Mouse (Mus musculus): ENCODE data around the gene Wdr11. TPM values are rescaled to one million over a fixed set of nuclear protein-coding genes. Genes with fewer than 3 reads are reported as not detected.
A peak's percentile ranks its signal among the peaks of the same experiment; 100 is the strongest.

Wdr11 gene
- polyA plus RNA-seq, 1 experiment, result 29.5 TPM

- no peaks in the 10 kb centered on the region for H3K4me1 ChIP-seq (ENCODE audit: control insufficient read depth, insufficient read depth, low read length)
- TF ChIP-seq CTCF (IDR thresholded peaks at IDR 0.05; ENCODE audit: control insufficient read depth, insufficient read depth, insufficient replicate concordance, low read depth, low read length), result no peak
- no peak for TF ChIP-seq POLR2A (IDR thresholded peaks at IDR 0.05; ENCODE audit: control insufficient read depth, low read depth, low read length)
- no peak overlapping the region for H3K4me3 ChIP-seq (ENCODE audit: control insufficient read depth, low read depth, low read length)
- no peak overlapping the region for H3K27ac ChIP-seq (ENCODE audit: control insufficient read depth, insufficient read depth, low read depth, low read length)
- no peaks in the 10 kb centered on the region for H3K36me3 ChIP-seq (ENCODE audit: control insufficient read depth, insufficient read depth, low read length)
- no peaks in the 10 kb centered on the region for H3K27me3 ChIP-seq (ENCODE audit: control insufficient read depth, insufficient read depth, low read length)
These were observed 47.3 kb downstream of the Wdr11 start for GRCm38 (mm10) chr7:129639006-129639405.

DNA sequence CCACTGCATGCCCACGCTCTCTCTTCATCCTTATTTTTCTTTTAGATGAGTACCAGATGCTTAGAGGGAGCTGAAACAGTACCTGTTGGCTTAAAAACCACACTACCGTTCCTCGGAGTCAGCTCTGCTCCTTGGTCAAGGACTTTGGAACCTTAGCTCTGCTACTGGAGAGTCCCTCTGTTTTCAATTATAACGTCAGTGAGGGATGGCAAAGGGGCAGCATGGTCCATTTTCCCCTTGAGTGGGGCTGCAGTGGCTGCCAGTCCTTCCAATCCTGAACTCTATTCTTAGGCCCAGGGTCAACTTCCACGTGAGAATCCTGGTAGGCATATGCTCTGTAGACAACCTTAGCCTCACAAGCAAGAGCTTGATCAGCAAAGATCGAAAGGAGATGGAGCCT, 48.2 kb downstream of the Wdr11 start:
- no peaks in the 10 kb centered on the region for H3K4me1 ChIP-seq (ENCODE audit: control insufficient read depth, insufficient read depth, low read length)
- no peak overlapping the region for H3K4me3 ChIP-seq (ENCODE audit: control insufficient read depth, low read depth, low read length)
- H3K27me3 ChIP-seq (ENCODE audit: control insufficient read depth, insufficient read depth, low read length), result no peaks in the 10 kb centered on the region
- no peak overlapping the region for H3K27ac ChIP-seq (ENCODE audit: control insufficient read depth, insufficient read depth, low read depth, low read length)
- no peaks in the 10 kb centered on the region for H3K36me3 ChIP-seq (ENCODE audit: control insufficient read depth, insufficient read depth, low read length)
- TF ChIP-seq POLR2A (IDR thresholded peaks at IDR 0.05; ENCODE audit: control insufficient read depth, low read depth, low read length), result no peak
- no peak for TF ChIP-seq CTCF (IDR thresholded peaks at IDR 0.05; ENCODE audit: control insufficient read depth, insufficient read depth, insufficient replicate concordance, low read depth, low read length)

DNA sequence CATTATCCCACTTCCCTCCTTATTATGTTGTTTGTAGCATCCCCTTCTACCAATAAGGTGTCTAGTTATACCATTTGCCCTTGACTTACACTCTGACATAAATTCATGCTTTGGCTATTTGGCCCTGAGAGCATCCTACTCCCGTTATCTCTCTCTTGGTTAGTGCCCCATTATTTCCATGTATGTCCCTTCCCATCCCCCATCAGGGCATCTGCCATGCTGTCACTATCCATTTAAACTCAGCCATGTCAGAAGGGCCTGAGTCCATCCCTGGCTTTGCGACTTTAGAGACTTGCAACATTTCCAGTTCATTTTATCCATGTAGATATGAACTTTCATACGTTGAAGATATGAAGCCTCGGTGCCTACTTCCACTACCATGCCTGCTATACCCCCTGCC, 51.6 kb downstream of the Wdr11 start:
- H3K27ac ChIP-seq (ENCODE audit: control insufficient read depth, insufficient read depth, low read depth, low read length), result no peak overlapping the region
- no peaks in the 10 kb centered on the region for H3K4me1 ChIP-seq (ENCODE audit: control insufficient read depth, insufficient read depth, low read length)
- no peak for TF ChIP-seq CTCF (IDR thresholded peaks at IDR 0.05; ENCODE audit: control insufficient read depth, insufficient read depth, insufficient replicate concordance, low read depth, low read length)
- no peak for TF ChIP-seq POLR2A (IDR thresholded peaks at IDR 0.05; ENCODE audit: control insufficient read depth, low read depth, low read length)
- H3K36me3 ChIP-seq (ENCODE audit: control insufficient read depth, insufficient read depth, low read length), result no peaks in the 10 kb centered on the region
- no peak overlapping the region for H3K4me3 ChIP-seq (ENCODE audit: control insufficient read depth, low read depth, low read length)
- no peaks in the 10 kb centered on the region for H3K27me3 ChIP-seq (ENCODE audit: control insufficient read depth, insufficient read depth, low read length)

GRCm38 (mm10) chr7:129647798-129648197, 56.1 kb downstream of the Wdr11 start:
- H3K4me3 ChIP-seq (ENCODE audit: control insufficient read depth, low read depth, low read length), result no peak overlapping the region
- no peak overlapping the region for H3K27ac ChIP-seq (ENCODE audit: control insufficient read depth, insufficient read depth, low read depth, low read length)
- no peaks in the 10 kb centered on the region; the same call in 1 of the 2 replicates for H3K4me1 ChIP-seq (ENCODE audit: control insufficient read depth, insufficient read depth, low read length)
- no peaks in the 10 kb centered on the region for H3K27me3 ChIP-seq (ENCODE audit: control insufficient read depth, insufficient read depth, low read length)
- no peaks in the 10 kb centered on the region for H3K36me3 ChIP-seq (ENCODE audit: control insufficient read depth, insufficient read depth, low read length)
- TF ChIP-seq POLR2A (IDR thresholded peaks at IDR 0.05; ENCODE audit: control insufficient read depth, low read depth, low read length) (no peak), CTCF (IDR thresholded peaks at IDR 0.05; ENCODE audit: control insufficient read depth, insufficient read depth, insufficient replicate concordance, low read depth, low read length) (no peak)

DNA sequence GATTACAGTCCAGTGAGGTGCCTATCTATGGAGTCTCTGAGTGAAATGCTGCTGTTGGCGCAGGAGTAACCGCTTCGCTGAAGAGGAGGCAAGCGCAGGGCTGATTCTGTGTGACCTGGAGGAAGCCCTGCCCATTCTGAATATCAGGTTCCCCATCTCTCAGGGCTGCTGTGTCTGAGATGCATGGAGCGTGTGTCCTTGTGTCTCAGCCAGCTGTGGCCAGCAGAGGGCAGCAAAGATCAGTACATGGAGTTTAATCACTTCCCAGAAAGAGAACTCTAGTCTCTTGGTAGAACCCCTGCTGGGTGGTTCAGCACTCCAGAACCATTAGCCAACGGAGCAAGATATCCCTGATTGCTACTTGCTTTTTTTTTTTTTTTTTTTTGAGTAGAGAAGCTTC, 57.3 kb downstream of the Wdr11 start:
- Histone ChIP-seq H3K27me3 (ENCODE audit: control insufficient read depth, insufficient read depth, low read length) (no peaks in the 10 kb centered on the region), H3K27ac (ENCODE audit: control insufficient read depth, insufficient read depth, low read depth, low read length) (no peak overlapping the region), H3K4me3 (ENCODE audit: control insufficient read depth, low read depth, low read length) (no peak overlapping the region), H3K36me3 (ENCODE audit: control insufficient read depth, insufficient read depth, low read length) (no peaks in the 10 kb centered on the region), H3K4me1 (ENCODE audit: control insufficient read depth, insufficient read depth, low read length) (no peaks in the 10 kb centered on the region; the same call in 1 of the 2 replicates)
- no peak for TF ChIP-seq POLR2A (IDR thresholded peaks at IDR 0.05; ENCODE audit: control insufficient read depth, low read depth, low read length)
- TF ChIP-seq CTCF (IDR thresholded peaks at IDR 0.05; ENCODE audit: control insufficient read depth, insufficient read depth, insufficient replicate concordance, low read depth, low read length), result peak; percentile 84; the same call in 1 of the 2 replicates

DNA sequence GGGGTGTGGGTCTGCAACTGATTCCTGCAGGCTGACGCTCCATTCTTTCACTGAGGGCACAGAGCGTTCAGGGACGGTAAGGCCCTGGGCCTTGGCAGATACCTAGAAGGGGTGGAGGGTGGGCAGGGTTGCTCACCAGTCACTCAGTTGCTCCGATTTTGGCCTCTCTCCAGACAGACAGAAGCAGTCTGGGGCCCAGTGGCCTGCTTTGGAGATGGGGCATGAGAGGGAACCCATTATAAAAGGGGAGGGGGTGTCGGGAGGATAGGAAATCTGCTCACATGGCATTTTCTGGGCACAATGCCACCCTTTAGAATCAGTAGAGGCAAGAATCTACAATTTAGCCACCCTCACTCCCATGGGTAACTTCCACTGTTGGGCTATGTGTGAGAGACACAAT, 59.1 kb downstream of the Wdr11 start:
- no peaks in the 10 kb centered on the region for H3K27me3 ChIP-seq (ENCODE audit: control insufficient read depth, insufficient read depth, low read length)
- H3K27ac ChIP-seq (ENCODE audit: control insufficient read depth, insufficient read depth, low read depth, low read length), result no peak overlapping the region

DNA sequence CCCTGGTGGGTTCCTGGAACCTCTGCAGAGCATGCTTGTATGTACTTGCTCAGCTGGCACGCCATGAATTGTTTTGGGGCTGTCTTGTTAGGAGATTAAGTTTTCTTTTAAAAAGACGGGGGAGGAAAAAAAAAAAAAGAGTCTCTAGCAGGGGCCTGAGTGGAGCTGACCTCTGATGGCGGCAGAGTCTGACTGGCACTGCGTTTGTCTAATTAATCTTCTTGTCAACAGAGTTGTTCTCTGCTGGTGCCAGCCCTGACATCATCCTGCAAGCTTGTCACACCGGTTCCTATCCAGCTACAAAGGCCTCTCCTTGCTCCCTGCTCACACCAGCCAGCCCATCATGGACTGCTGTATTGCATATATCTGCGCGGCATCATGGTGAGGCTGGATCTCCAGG, 60.1 kb downstream of the Wdr11 start:
- H3K27ac ChIP-seq (ENCODE audit: control insufficient read depth, insufficient read depth, low read depth, low read length), result no peak overlapping the region
- TF ChIP-seq POLR2A (IDR thresholded peaks at IDR 0.05; ENCODE audit: control insufficient read depth, low read depth, low read length) (no peak), CTCF (IDR thresholded peaks at IDR 0.05; ENCODE audit: control insufficient read depth, insufficient read depth, insufficient replicate concordance, low read depth, low read length) (no peak)
- H3K4me3 ChIP-seq (ENCODE audit: control insufficient read depth, low read depth, low read length), result no peak overlapping the region
- H3K4me1 ChIP-seq (ENCODE audit: control insufficient read depth, insufficient read depth, low read length), result no peaks in the 10 kb centered on the region; the same call in 1 of the 2 replicates
- H3K27me3 ChIP-seq (ENCODE audit: control insufficient read depth, insufficient read depth, low read length), result no peaks in the 10 kb centered on the region
- H3K36me3 ChIP-seq (ENCODE audit: control insufficient read depth, insufficient read depth, low read length), result no peaks in the 10 kb centered on the region

More for the DNA sequence above, 59.1 kb downstream of the Wdr11 start:
- no peak overlapping the region for H3K4me3 ChIP-seq (ENCODE audit: control insufficient read depth, low read depth, low read length)
- TF ChIP-seq CTCF (IDR thresholded peaks at IDR 0.05; ENCODE audit: control insufficient read depth, insufficient read depth, insufficient replicate concordance, low read depth, low read length), result no peak
- TF ChIP-seq POLR2A (IDR thresholded peaks at IDR 0.05; ENCODE audit: control insufficient read depth, low read depth, low read length), result no peak
- no peaks in the 10 kb centered on the region for H3K36me3 ChIP-seq (ENCODE audit: control insufficient read depth, insufficient read depth, low read length)
- no peaks in the 10 kb centered on the region; the same call in 1 of the 2 replicates for H3K4me1 ChIP-seq (ENCODE audit: control insufficient read depth, insufficient read depth, low read length)
